Mouse (Mus musculus): ENCODE results near the gene Tnpo1. TPM values are rescaled to one million over a fixed set of nuclear protein-coding genes. Genes with fewer than 3 reads are reported as not detected.

Tnpo1 gene
- polyA plus RNA-seq, 1 experiment: 36.0 TPM

DNA sequence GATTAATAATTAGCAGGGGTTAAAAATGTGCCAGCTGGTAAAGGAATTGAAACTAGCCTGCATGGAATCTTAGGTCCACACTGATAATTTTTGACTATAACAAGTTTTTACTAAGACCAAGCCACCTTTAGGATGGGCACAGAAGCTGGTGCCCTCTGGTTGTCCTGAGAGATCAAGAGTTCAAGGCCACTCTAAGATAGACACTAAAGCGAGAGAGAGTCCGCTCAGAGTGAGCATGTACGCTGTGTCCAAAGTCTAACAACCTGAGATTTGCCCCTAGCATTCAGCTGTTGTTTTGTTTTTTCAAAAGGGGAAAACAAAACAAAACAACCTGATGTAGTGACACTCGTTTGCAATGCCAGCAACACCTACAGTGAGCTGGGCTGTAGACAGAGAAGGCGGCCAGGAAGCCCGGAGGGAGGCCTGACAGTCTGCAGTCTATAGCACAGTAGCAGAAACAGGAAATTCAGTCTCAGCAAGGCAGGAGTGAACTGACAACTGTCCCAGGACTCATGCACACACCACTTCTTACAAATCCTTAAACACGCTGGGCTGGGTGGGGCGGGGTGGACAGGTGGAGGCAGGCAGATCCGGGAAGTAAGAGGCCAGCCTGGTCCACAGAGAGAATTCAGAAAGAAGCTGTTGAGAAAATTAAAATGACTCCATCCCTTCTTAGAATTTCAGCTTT lies 57.8 kb downstream of the Tnpo1 start:
- TF ChIP-seq E2F4 (IDR thresholded peaks at IDR 0.05; ENCODE audit: insufficient read depth) (no peak), MAX (IDR thresholded peaks at IDR 0.05; ENCODE audit: low read depth) (no peak), USF1 (IDR thresholded peaks at IDR 0.05; ENCODE audit: low read depth) (no peak), MYOG (IDR thresholded peaks at IDR 0.05; ENCODE audit: control insufficient read depth in 1 of 3, insufficient read depth in 1 of 3, insufficient read length in 2 of 3, low read depth in 2 of 3) (peak; percentile 35 to 85 (median 50)), POLR2AphosphoS2 (IDR thresholded peaks at IDR 0.05; ENCODE audit: insufficient read length, low read depth) (no peak), TCF12 (IDR thresholded peaks at IDR 0.05; ENCODE audit: insufficient read depth, poor library complexity, severe bottlenecking) (peak; percentile 70), CEBPB (IDR thresholded peaks at IDR 0.05; ENCODE audit: insufficient read depth, poor library complexity, severe bottlenecking) (no peak), POLR2A (IDR thresholded peaks at IDR 0.05; ENCODE audit: insufficient read length, low read depth) (no peak), SRF (IDR thresholded peaks at IDR 0.05; ENCODE audit: control insufficient read depth, insufficient read length, low read depth) (no peak), TCF3 (IDR thresholded peaks at IDR 0.05; ENCODE audit: insufficient read length, low read depth) (no peak), MYOD1 (IDR thresholded peaks at IDR 0.05; ENCODE audit: control insufficient read depth in 1 of 3, insufficient read length in 2 of 3, low read depth in 2 of 3) (peak in 2 of 3 experiments; percentile 62 to 89), REST (IDR thresholded peaks at IDR 0.05; ENCODE audit: insufficient read depth, insufficient read length) (no peak)
- peaks cover 28% of the 10 kb centered on the region for H3K79me2 ChIP-seq (ENCODE audit: control insufficient read depth, insufficient read depth)
- H3K4me2 ChIP-seq (ENCODE audit: low read depth): peak overlapping the region; percentile 54

DNA sequence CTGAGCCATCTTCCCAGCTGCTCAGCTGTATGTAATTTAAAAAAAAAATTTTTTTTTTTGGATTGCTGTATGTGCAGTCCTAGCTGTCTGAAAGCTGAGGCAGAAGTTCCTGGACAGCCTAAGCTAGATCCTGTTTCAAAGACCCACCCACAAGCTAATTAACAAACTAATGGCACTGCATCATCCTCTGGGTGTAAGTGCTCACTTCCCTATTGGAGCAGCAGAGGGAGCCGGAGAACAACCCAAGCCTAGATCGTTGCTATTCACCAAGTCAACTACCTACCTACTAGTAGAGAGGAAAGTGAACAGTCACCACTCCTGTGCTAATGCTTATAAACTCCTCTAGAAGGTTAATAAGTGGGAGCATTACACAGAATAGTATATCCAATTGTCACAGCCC lies 58.4 kb downstream of the Tnpo1 start:
- peak overlapping the region; percentile 54 for H3K4me2 ChIP-seq (ENCODE audit: low read depth)
- no peak overlapping the region for H3K4me3 ChIP-seq
- no peaks in the 10 kb centered on the region for H3K27me3 ChIP-seq (ENCODE audit: control insufficient read depth, insufficient read depth, insufficient read length)
- TF ChIP-seq CEBPB (IDR thresholded peaks at IDR 0.05; ENCODE audit: insufficient read depth, poor library complexity, severe bottlenecking) (no peak), POLR2AphosphoS2 (IDR thresholded peaks at IDR 0.05; ENCODE audit: insufficient read length, low read depth) (no peak), USF1 (IDR thresholded peaks at IDR 0.05; ENCODE audit: low read depth) (no peak), REST (IDR thresholded peaks at IDR 0.05; ENCODE audit: insufficient read depth, insufficient read length) (no peak), SRF (IDR thresholded peaks at IDR 0.05; ENCODE audit: control insufficient read depth, insufficient read length, low read depth) (no peak), TCF12 (IDR thresholded peaks at IDR 0.05; ENCODE audit: insufficient read depth, poor library complexity, severe bottlenecking) (no peak), POLR2A (IDR thresholded peaks at IDR 0.05; ENCODE audit: insufficient read length, low read depth) (no peak), TCF3 (IDR thresholded peaks at IDR 0.05; ENCODE audit: insufficient read length, low read depth) (no peak), MYOD1 (IDR thresholded peaks at IDR 0.05; ENCODE audit: control insufficient read depth in 1 of 3, insufficient read length in 2 of 3, low read depth in 2 of 3) (no peak), MAX (IDR thresholded peaks at IDR 0.05; ENCODE audit: low read depth) (no peak), E2F4 (IDR thresholded peaks at IDR 0.05; ENCODE audit: insufficient read depth) (no peak), MYOG (IDR thresholded peaks at IDR 0.05; ENCODE audit: control insufficient read depth in 1 of 3, insufficient read depth in 1 of 3, insufficient read length in 2 of 3, low read depth in 2 of 3) (no peak)
- peaks cover 23% of the 10 kb centered on the region for H3K79me2 ChIP-seq (ENCODE audit: control insufficient read depth, insufficient read depth)
- no peak overlapping the region for H3ac ChIP-seq (ENCODE audit: control insufficient read depth, insufficient read length)
- peaks cover 72% of the 10 kb centered on the region for H3K36me3 ChIP-seq (ENCODE audit: control insufficient read depth, insufficient read depth)

More for the DNA sequence above, 57.8 kb downstream of the Tnpo1 start:
- Histone ChIP-seq H3K27me3 (ENCODE audit: control insufficient read depth, insufficient read depth, insufficient read length) (no peaks in the 10 kb centered on the region), H3K4me3 (no peak overlapping the region), H3ac (ENCODE audit: control insufficient read depth, insufficient read length) (no peak overlapping the region), H3K36me3 (ENCODE audit: control insufficient read depth, insufficient read depth) (peaks cover 69% of the 10 kb centered on the region)

DNA sequence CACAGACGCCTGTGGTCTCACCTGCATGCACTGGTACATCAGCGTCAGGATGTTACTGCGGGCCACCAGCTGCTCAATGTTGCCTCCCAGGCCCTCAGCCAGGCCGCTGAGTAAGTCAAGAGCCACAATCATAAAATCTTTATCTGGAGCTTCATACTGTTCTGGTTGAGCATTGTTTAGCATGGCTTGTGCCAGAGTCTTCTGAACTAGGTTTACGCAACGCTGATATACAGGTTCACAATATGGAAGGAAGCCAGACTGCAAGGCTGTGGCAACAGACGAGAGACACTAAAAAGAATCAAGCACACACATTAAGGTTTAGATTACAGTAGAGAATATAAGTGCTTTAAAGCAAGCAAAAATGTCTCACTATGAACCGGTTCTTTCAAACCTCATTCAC lies 70.9 kb downstream of the Tnpo1 start:
- no peaks in the 10 kb centered on the region for H3K27me3 ChIP-seq (ENCODE audit: control insufficient read depth, insufficient read depth, insufficient read length)
- no peak overlapping the region for H3K4me2 ChIP-seq (ENCODE audit: low read depth)
- TF ChIP-seq MYOD1 (IDR thresholded peaks at IDR 0.05; ENCODE audit: control insufficient read depth in 1 of 3, insufficient read length in 2 of 3, low read depth in 2 of 3) (no peak), MAX (IDR thresholded peaks at IDR 0.05; ENCODE audit: low read depth) (no peak), TCF12 (IDR thresholded peaks at IDR 0.05; ENCODE audit: insufficient read depth, poor library complexity, severe bottlenecking) (no peak)
- H3K36me3 ChIP-seq (ENCODE audit: control insufficient read depth, insufficient read depth): peaks cover 92% of the 10 kb centered on the region
- H3K79me2 ChIP-seq (ENCODE audit: control insufficient read depth, insufficient read depth): peaks cover 11% of the 10 kb centered on the region
- no peak overlapping the region for H3ac ChIP-seq (ENCODE audit: control insufficient read depth, insufficient read length)
- no peak overlapping the region for H3K4me3 ChIP-seq

DNA sequence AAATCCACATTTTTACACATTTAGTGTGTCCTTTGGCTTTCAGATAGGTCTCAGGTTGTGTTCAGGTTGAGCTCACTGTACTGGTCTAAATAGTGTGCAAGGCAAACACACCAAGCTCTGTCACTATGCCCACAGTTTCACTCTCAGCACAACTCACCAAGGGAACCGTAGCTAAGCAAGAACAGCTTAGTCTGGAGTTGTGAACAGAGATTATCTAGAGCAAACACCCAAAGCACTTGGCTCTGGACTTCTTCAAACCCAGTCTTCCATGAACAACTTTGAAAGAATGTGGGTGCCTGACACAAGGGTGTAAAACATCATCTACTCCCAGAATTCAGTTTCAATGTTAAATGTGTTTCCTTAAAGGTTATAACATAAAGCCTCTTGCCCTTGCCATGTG lies 80.4 kb downstream of the Tnpo1 start:
- Histone ChIP-seq H3K27me3 (ENCODE audit: control insufficient read depth, insufficient read depth, insufficient read length) (no peaks in the 10 kb centered on the region), H3K4me3 (no peak overlapping the region), H3ac (ENCODE audit: control insufficient read depth, insufficient read length) (no peak overlapping the region), H3K4me2 (ENCODE audit: low read depth) (no peak overlapping the region), H3K36me3 (ENCODE audit: control insufficient read depth, insufficient read depth) (peaks cover 77% of the 10 kb centered on the region), H3K79me2 (ENCODE audit: control insufficient read depth, insufficient read depth) (no peaks in the 10 kb centered on the region)
- TF ChIP-seq CEBPB (IDR thresholded peaks at IDR 0.05; ENCODE audit: insufficient read depth, poor library complexity, severe bottlenecking) (no peak), MYOD1 (IDR thresholded peaks at IDR 0.05; ENCODE audit: control insufficient read depth in 1 of 3, insufficient read length in 2 of 3, low read depth in 2 of 3) (no peak), SRF (IDR thresholded peaks at IDR 0.05; ENCODE audit: control insufficient read depth, insufficient read length, low read depth) (no peak), REST (IDR thresholded peaks at IDR 0.05; ENCODE audit: insufficient read depth, insufficient read length) (no peak), E2F4 (IDR thresholded peaks at IDR 0.05; ENCODE audit: insufficient read depth) (no peak), POLR2A (IDR thresholded peaks at IDR 0.05; ENCODE audit: insufficient read length, low read depth) (no peak), MAX (IDR thresholded peaks at IDR 0.05; ENCODE audit: low read depth) (no peak), MYOG (IDR thresholded peaks at IDR 0.05; ENCODE audit: control insufficient read depth in 1 of 3, insufficient read depth in 1 of 3, insufficient read length in 2 of 3, low read depth in 2 of 3) (no peak), TCF12 (IDR thresholded peaks at IDR 0.05; ENCODE audit: insufficient read depth, poor library complexity, severe bottlenecking) (no peak), POLR2AphosphoS2 (IDR thresholded peaks at IDR 0.05; ENCODE audit: insufficient read length, low read depth) (no peak), USF1 (IDR thresholded peaks at IDR 0.05; ENCODE audit: low read depth) (no peak), TCF3 (IDR thresholded peaks at IDR 0.05; ENCODE audit: insufficient read length, low read depth) (no peak)

All from myocyte (in vitro differentiated cells).